Comparison of ENCODE assay signal across 9 mouse cellular contexts in the genomic region with DNA sequence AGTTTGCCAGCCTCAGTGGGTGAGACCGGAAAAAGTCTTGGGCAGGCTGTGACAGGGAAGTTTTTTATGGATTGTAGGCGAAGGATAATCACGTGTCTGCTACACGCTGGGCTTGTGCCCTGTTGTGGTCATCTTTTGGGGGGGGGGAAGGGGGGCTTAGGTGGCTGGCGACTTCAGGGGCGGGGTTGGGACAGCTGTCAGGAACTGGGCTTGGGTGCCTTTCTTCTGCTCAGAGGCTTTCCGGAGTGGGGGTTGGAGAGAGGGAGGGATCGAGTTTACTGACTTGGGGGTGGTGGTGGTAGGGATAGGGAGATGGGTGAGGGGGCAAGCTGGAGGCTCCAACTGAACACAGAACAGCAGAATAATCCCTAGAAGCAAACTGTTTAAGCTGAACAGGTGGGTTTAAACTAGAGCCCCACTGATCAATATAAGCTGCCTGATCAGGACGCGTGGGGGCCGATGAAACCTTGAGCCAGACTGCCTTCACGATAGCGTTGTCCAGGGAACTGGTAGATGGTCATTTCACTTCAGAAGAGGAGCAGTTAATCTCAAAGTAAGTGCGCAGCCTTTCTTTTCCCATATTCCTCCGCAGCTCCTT.
DNase-seq lines count a peak whose midpoint lies in the region; ATAC-seq lines count a peak whose summit lies in the region.
"Had no signal": no experiment of that assay in that cellular context is flagged by ENCODE, and none has a peak within 500 bp of the region (broad histone marks: within the 10 kb centered on the region; RNA-seq: fewer than 3 reads in every experiment).

No protein-coding gene starts in this region.

- ATAC-seq in kidney, embryonic 14.5 days (ENCODE audit: low FRiP score, low TSS enrichment) = peak; percentile 46
- 0 out of 2 replicates have a peak, but pooled peaks have one; percentile 58 for ATAC-seq in embryonic facial prominence, embryonic 14.5 days (ENCODE audit: low read depth)
- peak; percentile 17 for ATAC-seq in midbrain, embryonic 12.5 days (ENCODE audit: low FRiP score, low read depth)

- WGBS in kidney, embryonic 14.5 days = 5% methylated on average over 15 of the region's 15 CpGs
- 7% methylated on average over 14 of the region's 15 CpGs for WGBS in embryonic facial prominence, embryonic 14.5 days
- 5% methylated on average over 15 of the region's 15 CpGs for WGBS in midbrain, embryonic 12.5 days

- H3K9ac ChIP-seq in kidney, embryonic 14.5 days (ENCODE audit: low read depth, low read length) = no peak overlapping the region; the same call in 1 of the 2 replicates
- H3K9ac ChIP-seq in embryonic facial prominence, embryonic 14.5 days (ENCODE audit: low read depth, low read length) = peak overlapping the region; percentile 32
- 0 out of 2 replicates have a peak overlapping the region, but pooled peaks have one; percentile 3 for H3K9ac ChIP-seq in midbrain, embryonic 12.5 days (replicated peaks)

- no peak overlapping the region for H3K27ac ChIP-seq in kidney, embryonic 14.5 days (ENCODE audit: low read depth, low read length)
- no peak overlapping the region for H3K27ac ChIP-seq in embryonic facial prominence, embryonic 14.5 days (replicated peaks; ENCODE audit: low read depth, low read length)
- no peak overlapping the region for H3K27ac ChIP-seq in midbrain, embryonic 12.5 days (replicated peaks)

- peak overlapping the region; percentile 31 for H3K4me3 ChIP-seq in kidney, embryonic 14.5 days (ENCODE audit: low read length)
- peak overlapping the region; percentile 30 for H3K4me3 ChIP-seq in embryonic facial prominence, embryonic 14.5 days (ENCODE audit: low read depth, low read length)
- H3K4me3 ChIP-seq in midbrain, embryonic 12.5 days = peak overlapping the region; percentile 27

- H3K4me2 ChIP-seq in kidney, embryonic 14.5 days (replicated peaks; ENCODE audit: low read depth, low read length) = peak overlapping the region; percentile 61
- peak overlapping the region; percentile 66 for H3K4me2 ChIP-seq in embryonic facial prominence, embryonic 14.5 days (ENCODE audit: low read depth, low read length)
- H3K4me2 ChIP-seq in midbrain, embryonic 12.5 days (replicated peaks) = peak overlapping the region; percentile 56

- H3K36me3 ChIP-seq in kidney, embryonic 14.5 days (ENCODE audit: control insufficient read depth, insufficient read depth, low read length) = no peaks in the 10 kb centered on the region
- no peaks in the 10 kb centered on the region for H3K36me3 ChIP-seq in embryonic facial prominence, embryonic 14.5 days (ENCODE audit: control insufficient read depth, insufficient read depth, low read length)
- no peaks in the 10 kb centered on the region for H3K36me3 ChIP-seq in midbrain, embryonic 12.5 days

- H3K27me3 ChIP-seq in kidney, embryonic 14.5 days (ENCODE audit: control insufficient read depth, insufficient read depth, low read length) = no peaks in the 10 kb centered on the region
- H3K27me3 ChIP-seq in embryonic facial prominence, embryonic 14.5 days (replicated peaks; ENCODE audit: control insufficient read depth, insufficient read depth, low read length) = no peaks in the 10 kb centered on the region
- peaks cover 3% of the 10 kb centered on the region; the same call in 1 of the 2 replicates for H3K27me3 ChIP-seq in midbrain, embryonic 12.5 days
- H3K27me3 ChIP-seq: Patski had no signal

- no peaks in the 10 kb centered on the region for H3K4me1 ChIP-seq in kidney, embryonic 14.5 days (ENCODE audit: control insufficient read depth, insufficient read depth, low read length)
- 0 out of 2 replicates have a peak, but pooled peaks cover 8% of the 10 kb centered on the region for H3K4me1 ChIP-seq in embryonic facial prominence, embryonic 14.5 days (ENCODE audit: control insufficient read depth, insufficient read depth, low read length)
- peaks cover 5% of the 10 kb centered on the region for H3K4me1 ChIP-seq in midbrain, embryonic 12.5 days

- H3K9me3 ChIP-seq in kidney, embryonic 14.5 days (ENCODE audit: control insufficient read depth, low read length) = no peaks in the 10 kb centered on the region
- no peaks in the 10 kb centered on the region for H3K9me3 ChIP-seq in embryonic facial prominence, embryonic 14.5 days (ENCODE audit: control insufficient read depth, low read length)
- H3K9me3 ChIP-seq in midbrain, embryonic 12.5 days = no peaks in the 10 kb centered on the region

- DNase-seq in kidney, postnatal 10 days = no peak
- peak; percentile 5 for DNase-seq in embryonic facial prominence, embryonic 14.5 days (ENCODE audit: low spot score)
- peak; percentile 10 for DNase-seq in induced T-regulatory cell, adult 2 months (ENCODE audit: low read depth)
- DNase-seq in gastrocnemius, adult 18-20 months (ENCODE audit: low spot score) = no peak
- DNase-seq in urinary bladder, postnatal 25 days (ENCODE audit: low spot score) = no peak
- no peak for DNase-seq in thymus, postnatal 0 days (ENCODE audit: low spot score)

Comparison
In these comparisons a context has a peak if more than half of its experiments do, and no peak if none do; other contexts are left out.
1. DNase-seq: peak in embryonic facial prominence, embryonic 14.5 days (single experiment) and induced T-regulatory cell, adult 2 months (single experiment); none in kidney, postnatal 10 days (single experiment), gastrocnemius, adult 18-20 months (single experiment), urinary bladder, postnatal 25 days (single experiment) and thymus, postnatal 0 days (single experiment).
2. Peak in every context shown above with its lines, with median percentiles within 50 percentile points of each other: ATAC-seq, H3K4me2 ChIP-seq and H3K4me3 ChIP-seq.